Mouse (Mus musculus) embryonic facial prominence, embryonic 15.5 days (tissue): ENCODE data around the gene Anxa7. TPM values are rescaled to one million over a fixed set of nuclear protein-coding genes. Genes with fewer than 3 reads are reported as not detected.

Experiments
- ATAC-seq: fragments of 200-750 bp; cut with Nextera tagmentation; 2 replicates; pipeline ENCODE4 v1.8.0; 2017; ENCODE audit warnings: low read depth, moderate TSS enrichment; ENCODE audit not compliant: insufficient number of reproducible peaks, low FRiP score, low TSS enrichment
- H3K27ac ChIP-seq: fragments of 300-500 bp; sonication (generic); replicated peaks from 2 replicates; pipeline ENCODE4 v1.5.1; 2015; ENCODE audit warnings: mild to moderate bottlenecking, inconsistent platforms
- H3K27me3 ChIP-seq: fragments of 300-500 bp; sonication (generic); 2 replicates; pipeline ENCODE4 v1.6.1; 2015; ENCODE audit warnings: inconsistent platforms
- H3K36me3 ChIP-seq: fragments of 300-500 bp; sonication (generic); 2 replicates; pipeline ENCODE4 v1.6.1; 2015; ENCODE audit warnings: mild to moderate bottlenecking, inconsistent platforms
- H3K4me1 ChIP-seq: fragments of 300-500 bp; sonication (generic); 2 replicates; pipeline ENCODE4 v1.6.1; 2015; ENCODE audit warnings: inconsistent platforms
- H3K4me2 ChIP-seq: fragments of 300-500 bp; sonication (generic); replicated peaks from 2 replicates; pipeline ENCODE4 v1.6.1; 2015; ENCODE audit warnings: mild to moderate bottlenecking, inconsistent platforms
- H3K4me3 ChIP-seq: fragments of 300-500 bp; sonication (generic); replicated peaks from 2 replicates; pipeline ENCODE4 v1.5.1; 2015; ENCODE audit warnings: mild to moderate bottlenecking, inconsistent platforms
- H3K9ac ChIP-seq: fragments of 300-500 bp; sonication (generic); 2 replicates; pipeline ENCODE4 v1.6.1; 2015; ENCODE audit warnings: inconsistent platforms
- H3K9me3 ChIP-seq: fragments of 300-500 bp; sonication (generic); replicated peaks from 2 replicates; pipeline ENCODE4 v1.6.1; 2016; ENCODE audit warnings: inconsistent platforms
- WGBS: fragments of 180-500 bp; shearing (Covaris S2); methylation state at CpG from one replicate; pipeline ENCODE4 v1.1.7; 2015; 5-methylcytosine and 5-hydroxymethylcytosine counted together
- polyA plus RNA-seq: library from polyadenylated mRNA; unstranded; fragments of >200 nt; fragmentation: Nextera tagmentation; extraction: Ambion mirVana; gene quantifications from 2 replicates; pipeline ENCODE4 v1.2.1, GENCODE M21; 2015

Anxa7 gene
- 56.4 and 61.7 TPM in 2 replicates for polyA plus RNA-seq

GRCm38 (mm10) chr14:20479291-20480194, at the start of gene Anxa7:
TSS of gene Anxa7 (minus strand) at chr14:20480133.
- Histone ChIP-seq H3K9me3 (no peaks in the 10 kb centered on the region), H3K4me3 (peak within 1 kb of the TSS; percentile 76), H3K9ac (peak within 1 kb of the TSS; percentile 53), H3K27me3 (no peaks in the 10 kb centered on the region), H3K4me2 (peak within 1 kb of the TSS; percentile 74), H3K36me3 (peaks cover 7% of the 10 kb centered on the region; the same call in 1 of the 2 replicates), H3K4me1 (peaks cover 18% of the 10 kb centered on the region; the same call in 1 of the 2 replicates), H3K27ac (peak within 1 kb of the TSS; percentile 80)
- peak; percentile 89 for ATAC-seq
- under 1% methylated on average over 48 of the region's 48 CpGs for WGBS

- H3K9me3 ChIP-seq, result no peaks in the 10 kb centered on the region
- H3K4me3 ChIP-seq, result no peak overlapping the region
- H3K9ac ChIP-seq, result no peak overlapping the region
- no peaks in the 10 kb centered on the region for H3K4me1 ChIP-seq
- WGBS, result 93% methylated on average over 4 of the region's 4 CpGs
- no peaks in the 10 kb centered on the region for H3K36me3 ChIP-seq
- no peak overlapping the region for H3K27ac ChIP-seq
- H3K27me3 ChIP-seq, result no peaks in the 10 kb centered on the region
- no peak overlapping the region for H3K4me2 ChIP-seq
- ATAC-seq, result no peak
Observed at GRCm38 (mm10) chr14:20529643-20530042, 49.7 kb upstream of the Anxa7 start.

GRCm38 (mm10) chr14:20520179-20520578, 40.2 kb upstream of the Anxa7 start:
- Histone ChIP-seq H3K27ac (no peak overlapping the region), H3K9ac (no peak overlapping the region), H3K36me3 (peaks cover 31% of the 10 kb centered on the region), H3K4me2 (no peak overlapping the region), H3K4me1 (no peaks in the 10 kb centered on the region), H3K9me3 (no peaks in the 10 kb centered on the region), H3K27me3 (no peaks in the 10 kb centered on the region), H3K4me3 (no peak overlapping the region)
- ATAC-seq, result no peak
- WGBS, result 95% methylated on average over 2 of the region's 2 CpGs

GRCm38 (mm10) chr14:20508424-20508823, 28.5 kb upstream of the Anxa7 start:
- no peak overlapping the region for H3K27ac ChIP-seq
- no peak overlapping the region for H3K4me2 ChIP-seq
- no peak overlapping the region for H3K9ac ChIP-seq
- 82% methylated on average over 2 of the region's 2 CpGs for WGBS
- H3K27me3 ChIP-seq, result no peaks in the 10 kb centered on the region
- H3K4me3 ChIP-seq, result no peak overlapping the region
- ATAC-seq, result no peak
- H3K36me3 ChIP-seq, result peaks cover 11% of the 10 kb centered on the region; the same call in 1 of the 2 replicates
- H3K4me1 ChIP-seq, result no peaks in the 10 kb centered on the region
- H3K9me3 ChIP-seq, result no peaks in the 10 kb centered on the region

GRCm38 (mm10) chr14:20502966-20503365, 23.0 kb upstream of the Anxa7 start:
- Histone ChIP-seq H3K36me3 (peaks cover 13% of the 10 kb centered on the region), H3K9me3 (no peaks in the 10 kb centered on the region), H3K9ac (no peak overlapping the region), H3K4me2 (no peak overlapping the region), H3K4me1 (no peaks in the 10 kb centered on the region), H3K27me3 (no peaks in the 10 kb centered on the region), H3K4me3 (no peak overlapping the region), H3K27ac (no peak overlapping the region)
- ATAC-seq, result no peak
- 94% methylated on average over 10 of the region's 10 CpGs for WGBS

- Histone ChIP-seq H3K36me3 (peaks cover 31% of the 10 kb centered on the region), H3K27me3 (no peaks in the 10 kb centered on the region), H3K4me2 (no peak overlapping the region), H3K4me3 (no peak overlapping the region), H3K27ac (no peak overlapping the region), H3K9ac (no peak overlapping the region), H3K4me1 (no peaks in the 10 kb centered on the region), H3K9me3 (no peaks in the 10 kb centered on the region)
- no peak for ATAC-seq
- WGBS, result 64% methylated on average over 3 of the region's 3 CpGs
Observed at GRCm38 (mm10) chr14:20499982-20500381, 20.0 kb upstream of the Anxa7 start.

GRCm38 (mm10) chr14:20496603-20497002, 16.7 kb upstream of the Anxa7 start, which contains the start of gene Mss51:
TSS of gene Mss51 (minus strand) at chr14:20496901.
- Histone ChIP-seq H3K36me3 (peaks cover 39% of the 10 kb centered on the region), H3K4me2 (no peak within 1 kb of the TSS), H3K9me3 (no peaks in the 10 kb centered on the region), H3K4me1 (no peaks in the 10 kb centered on the region), H3K4me3 (no peak within 1 kb of the TSS), H3K9ac (no peak within 1 kb of the TSS), H3K27ac (no peak within 1 kb of the TSS), H3K27me3 (no peaks in the 10 kb centered on the region)
- no peak for ATAC-seq
- WGBS, result 75% methylated on average over 2 of the region's 2 CpGs

GRCm38 (mm10) chr14:20486031-20486430, 6.1 kb upstream of the Anxa7 start:
- no peaks in the 10 kb centered on the region for H3K9me3 ChIP-seq
- H3K4me2 ChIP-seq, result no peak overlapping the region
- no peaks in the 10 kb centered on the region for H3K27me3 ChIP-seq
- no peak for ATAC-seq
- 0 out of 2 replicates have a peak, but pooled peaks cover 2% of the 10 kb centered on the region for H3K4me1 ChIP-seq
- no peak overlapping the region for H3K4me3 ChIP-seq
- peaks cover 25% of the 10 kb centered on the region for H3K36me3 ChIP-seq
- 92% methylated on average over 5 of the region's 5 CpGs for WGBS
- H3K9ac ChIP-seq, result no peak overlapping the region
- no peak overlapping the region for H3K27ac ChIP-seq

GRCm38 (mm10) chr14:20482051-20482751, 2.3 kb upstream of the Anxa7 start:
- Histone ChIP-seq H3K9me3 (no peaks in the 10 kb centered on the region), H3K9ac (no peak overlapping the region), H3K4me2 (no peak overlapping the region), H3K36me3 (peaks cover 25% of the 10 kb centered on the region), H3K27ac (no peak overlapping the region), H3K27me3 (no peaks in the 10 kb centered on the region), H3K4me3 (no peak overlapping the region), H3K4me1 (peaks cover 11% of the 10 kb centered on the region; the same call in 1 of the 2 replicates)
- WGBS, result 87% methylated on average over 7 of the region's 7 CpGs
- no peak for ATAC-seq

- H3K9ac ChIP-seq, result no peak overlapping the region
- H3K4me3 ChIP-seq, result no peak overlapping the region
- peaks cover 18% of the 10 kb centered on the region; the same call in 1 of the 2 replicates for H3K4me1 ChIP-seq
- WGBS, result 28% methylated on average over 5 of the region's 5 CpGs
- no peaks in the 10 kb centered on the region for H3K27me3 ChIP-seq
- H3K4me2 ChIP-seq, result no peak overlapping the region
- no peak overlapping the region for H3K27ac ChIP-seq
- no peak for ATAC-seq
- no peaks in the 10 kb centered on the region for H3K9me3 ChIP-seq
- peaks cover 16% of the 10 kb centered on the region for H3K36me3 ChIP-seq
Observed at GRCm38 (mm10) chr14:20481211-20481610, 1.3 kb upstream of the Anxa7 start.

- Histone ChIP-seq H3K4me1 (peaks cover 18% of the 10 kb centered on the region; the same call in 1 of the 2 replicates), H3K27me3 (no peaks in the 10 kb centered on the region), H3K36me3 (peaks cover 13% of the 10 kb centered on the region), H3K27ac (no peak overlapping the region), H3K9ac (peak overlapping the region; percentile 53; the same call in 1 of the 2 replicates), H3K4me3 (peak overlapping the region; percentile 76), H3K9me3 (no peaks in the 10 kb centered on the region), H3K4me2 (peak overlapping the region; percentile 74)
- ATAC-seq, result peak; percentile 25; the same call in 1 of the 2 replicates
- WGBS, result 33% methylated on average over 1 of the region's 1 CpGs
Observed at GRCm38 (mm10) chr14:20480195-20480579, 254 bp upstream of the Anxa7 start.
